Mouse (Mus musculus): ENCODE results near the gene Naif1. TPM values are rescaled to one million over a fixed set of nuclear protein-coding genes. Genes with fewer than 3 reads are reported as not detected.

Gene Naif1
- polyA plus RNA-seq, 1 experiment from 2014 or later = 5.7 TPM

DNA sequence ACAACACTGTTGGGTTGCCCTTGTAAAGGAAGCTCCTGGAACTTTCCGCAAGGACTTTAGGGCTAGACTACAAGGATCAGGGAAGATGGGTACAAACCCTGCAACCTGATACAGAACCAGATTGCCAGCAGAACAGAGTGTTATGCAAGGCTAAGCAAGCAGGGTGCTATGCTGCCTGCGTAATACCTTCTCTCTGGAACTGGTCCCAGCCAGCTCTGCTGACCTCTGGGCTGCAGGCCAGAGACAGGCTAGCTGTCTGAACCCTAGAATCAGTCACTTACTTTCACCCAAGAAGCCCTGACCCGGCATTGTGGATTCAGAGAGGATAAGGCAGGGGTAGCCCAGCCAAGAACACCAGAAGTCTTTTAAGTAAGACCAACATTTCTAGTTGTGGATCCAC, 30.9 kb upstream of the Naif1 start:
- Histone ChIP-seq H3K27ac (no peak overlapping the region), H3K4me2 (no peak overlapping the region), H3K27me3 (replicated peaks) (no peaks in the 10 kb centered on the region), H3K4me3 (no peak overlapping the region), H3K9ac (no peak overlapping the region), H3K36me3 (replicated peaks) (peaks cover 60% of the 10 kb centered on the region), H3K9me3 (no peaks in the 10 kb centered on the region), H3K4me1 (peaks cover 17% of the 10 kb centered on the region)
- ATAC-seq (replicated peaks) = no peak
- 95% methylated on average over 3 of the region's 3 CpGs for WGBS

DNA sequence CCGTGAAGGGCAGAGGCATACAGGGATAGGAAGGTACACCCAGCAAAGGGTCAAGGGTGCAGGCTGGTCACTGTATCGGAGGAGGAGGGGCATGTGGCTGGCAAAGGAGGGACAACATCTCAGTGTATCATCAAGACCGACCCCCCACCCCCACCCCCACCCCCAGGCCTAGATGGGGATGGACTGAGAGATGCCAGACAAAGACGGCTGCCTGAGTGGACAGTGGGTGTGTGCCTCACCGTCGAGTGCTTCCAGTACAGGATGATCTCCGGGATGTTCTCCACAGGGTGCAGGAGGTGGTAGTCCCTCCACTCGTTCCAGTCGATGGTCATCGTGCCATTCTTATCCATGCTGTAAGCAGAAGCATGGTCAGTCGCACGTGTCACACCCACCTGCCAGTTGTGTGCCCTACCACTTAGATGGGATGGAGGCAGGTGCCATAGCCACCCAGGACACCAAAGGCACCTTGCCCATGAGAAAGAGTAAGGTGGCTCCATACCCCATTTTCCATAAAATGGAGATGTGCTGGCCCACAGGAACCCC, 30.1 kb upstream of the Naif1 start:
- no peak for ATAC-seq (replicated peaks)
- Histone ChIP-seq H3K4me2 (no peak overlapping the region), H3K4me1 (peaks cover 24% of the 10 kb centered on the region), H3K9me3 (no peaks in the 10 kb centered on the region), H3K27me3 (replicated peaks) (no peaks in the 10 kb centered on the region), H3K9ac (no peak overlapping the region), H3K27ac (no peak overlapping the region), H3K4me3 (no peak overlapping the region), H3K36me3 (replicated peaks) (peaks cover 56% of the 10 kb centered on the region)
- 91% methylated on average over 12 of the region's 12 CpGs for WGBS

DNA sequence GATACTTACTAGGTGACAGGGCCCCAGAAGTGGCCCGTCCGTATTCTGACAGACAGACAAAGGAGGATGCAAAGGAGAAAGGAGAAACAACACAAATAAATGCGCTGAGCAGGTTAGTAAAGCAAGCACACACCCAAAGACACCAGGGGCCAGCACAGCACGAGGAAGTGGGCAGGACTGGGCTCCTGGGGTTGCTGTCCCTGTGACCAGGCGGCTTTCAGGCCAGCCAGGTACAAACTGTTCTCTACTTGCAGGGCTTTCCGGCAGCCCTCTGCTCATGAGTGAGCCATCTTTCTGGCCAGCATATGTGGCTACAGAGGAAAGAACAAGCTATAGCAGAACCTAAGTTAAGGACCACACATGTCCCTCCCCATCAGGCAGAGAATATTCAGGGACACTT, 29.6 kb upstream of the Naif1 start:
- 85% methylated on average over 6 of the region's 6 CpGs for WGBS
- H3K27me3 ChIP-seq (replicated peaks) = no peaks in the 10 kb centered on the region
- H3K36me3 ChIP-seq (replicated peaks) = peaks cover 51% of the 10 kb centered on the region
- no peak overlapping the region for H3K4me3 ChIP-seq
- no peaks in the 10 kb centered on the region for H3K9me3 ChIP-seq
- H3K4me1 ChIP-seq = peaks cover 24% of the 10 kb centered on the region
- no peak overlapping the region for H3K9ac ChIP-seq
- ATAC-seq (replicated peaks) = no peak
- H3K27ac ChIP-seq = no peak overlapping the region
- H3K4me2 ChIP-seq = no peak overlapping the region

DNA sequence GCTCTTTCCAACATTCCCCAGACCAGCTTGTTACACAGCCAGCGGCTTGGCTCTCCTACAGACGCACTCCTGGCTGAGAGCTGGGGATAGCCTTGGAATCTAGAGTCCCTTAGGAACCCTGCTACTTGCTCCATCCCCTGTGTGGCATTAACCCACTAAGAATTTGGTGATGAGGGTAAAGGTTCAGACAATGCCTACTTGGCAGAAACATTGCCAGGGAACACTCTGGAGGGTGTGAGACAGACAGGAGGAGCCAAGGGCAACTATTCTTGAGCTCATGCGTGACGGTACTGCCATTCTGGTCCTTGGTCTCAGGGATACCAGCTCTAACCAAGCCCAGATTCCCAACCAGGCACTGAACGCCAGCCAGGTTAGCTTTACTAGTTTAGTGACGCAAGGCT, 28.4 kb upstream of the Naif1 start:
- Histone ChIP-seq H3K9me3 (no peaks in the 10 kb centered on the region), H3K27me3 (replicated peaks) (no peaks in the 10 kb centered on the region), H3K9ac (no peak overlapping the region), H3K36me3 (replicated peaks) (peaks cover 41% of the 10 kb centered on the region), H3K4me3 (no peak overlapping the region), H3K4me1 (peaks cover 24% of the 10 kb centered on the region), H3K4me2 (no peak overlapping the region), H3K27ac (no peak overlapping the region)
- ATAC-seq (replicated peaks) = no peak
- whole genome bisulfite sequencing = 94% methylated on average over 6 of the region's 6 CpGs

DNA sequence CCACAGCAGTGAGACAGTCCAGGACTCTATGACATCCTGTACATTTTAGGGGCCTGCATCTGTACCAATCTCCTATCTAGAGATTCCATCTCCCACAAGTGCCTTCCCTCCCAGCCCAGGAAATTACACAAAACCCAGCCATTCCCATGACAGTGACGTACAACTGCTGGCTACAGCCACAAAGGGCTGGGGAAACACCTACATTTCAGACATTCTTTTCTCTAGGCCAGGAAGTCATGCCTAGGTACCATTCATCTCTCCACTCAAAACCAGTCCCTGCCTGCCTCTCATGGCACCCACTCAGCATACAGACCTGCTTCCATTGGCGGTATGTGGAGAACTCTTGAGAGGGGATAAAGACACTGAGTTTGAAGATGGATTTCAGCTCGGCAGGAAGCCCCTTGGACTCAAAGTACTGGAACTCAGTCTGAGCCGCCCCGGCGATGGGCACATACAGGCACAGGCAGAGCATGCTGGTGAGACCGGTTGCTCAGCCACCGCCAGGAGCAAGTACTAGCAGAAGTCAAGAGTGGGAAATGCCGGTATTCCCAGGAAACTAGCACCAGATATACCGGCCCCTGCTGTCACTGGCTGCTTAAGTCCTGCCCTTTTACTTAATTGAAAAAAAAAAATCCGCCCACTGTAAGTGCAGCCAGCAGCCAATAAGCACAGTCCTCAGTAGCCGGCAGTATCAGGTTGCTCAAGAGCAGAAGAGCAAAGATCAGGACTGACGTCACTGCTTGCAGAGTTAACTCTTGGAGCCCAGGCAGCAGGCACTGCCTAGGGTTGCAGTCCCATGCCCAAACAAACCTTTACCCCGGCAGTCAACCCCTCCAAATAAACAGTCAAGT, 26.6 kb upstream of the Naif1 start:
- H3K27ac ChIP-seq = peak overlapping the region; percentile 77
- H3K4me3 ChIP-seq = peak overlapping the region; percentile 38
- WGBS = 4% methylated on average over 14 of the region's 14 CpGs
- peaks cover 23% of the 10 kb centered on the region for H3K36me3 ChIP-seq (replicated peaks)
- peak overlapping the region; percentile 46 for H3K9ac ChIP-seq
- H3K27me3 ChIP-seq (replicated peaks) = no peaks in the 10 kb centered on the region
- ATAC-seq (replicated peaks) = peak; percentile 77
- peak overlapping the region; percentile 56 for H3K4me2 ChIP-seq
- no peaks in the 10 kb centered on the region for H3K9me3 ChIP-seq
- H3K4me1 ChIP-seq = peaks cover 39% of the 10 kb centered on the region

DNA sequence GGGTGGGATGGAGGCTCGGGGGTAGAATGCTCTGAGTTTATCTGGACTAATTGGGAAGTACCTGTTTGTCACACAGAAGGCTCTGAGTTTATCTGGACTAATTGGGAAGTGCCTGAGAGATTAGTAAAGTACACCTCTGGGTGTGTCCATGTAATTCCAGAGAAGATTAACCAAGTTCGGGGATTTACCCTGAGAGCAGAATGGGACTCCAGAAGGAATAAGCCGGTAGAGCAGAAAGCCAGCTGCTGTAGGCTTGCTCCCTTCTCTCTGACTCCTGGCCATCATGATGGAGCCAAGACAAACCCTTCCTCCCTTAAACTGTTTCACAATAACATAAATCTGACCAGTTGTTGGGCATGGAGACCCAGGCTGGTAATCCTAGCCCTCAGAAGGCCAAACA, 25.5 kb upstream of the Naif1 start:
- no peak for ATAC-seq (replicated peaks)
- peak overlapping the region; percentile 77; the same call in 1 of the 2 replicates for H3K27ac ChIP-seq
- H3K4me1 ChIP-seq = peaks cover 50% of the 10 kb centered on the region
- no peaks in the 10 kb centered on the region for H3K27me3 ChIP-seq (replicated peaks)
- no peak overlapping the region for H3K9ac ChIP-seq
- 34% methylated on average over 3 of the region's 3 CpGs for WGBS
- H3K36me3 ChIP-seq (replicated peaks) = peaks cover 12% of the 10 kb centered on the region
- H3K4me2 ChIP-seq = no peak overlapping the region
- no peak overlapping the region for H3K4me3 ChIP-seq
- no peaks in the 10 kb centered on the region for H3K9me3 ChIP-seq

DNA sequence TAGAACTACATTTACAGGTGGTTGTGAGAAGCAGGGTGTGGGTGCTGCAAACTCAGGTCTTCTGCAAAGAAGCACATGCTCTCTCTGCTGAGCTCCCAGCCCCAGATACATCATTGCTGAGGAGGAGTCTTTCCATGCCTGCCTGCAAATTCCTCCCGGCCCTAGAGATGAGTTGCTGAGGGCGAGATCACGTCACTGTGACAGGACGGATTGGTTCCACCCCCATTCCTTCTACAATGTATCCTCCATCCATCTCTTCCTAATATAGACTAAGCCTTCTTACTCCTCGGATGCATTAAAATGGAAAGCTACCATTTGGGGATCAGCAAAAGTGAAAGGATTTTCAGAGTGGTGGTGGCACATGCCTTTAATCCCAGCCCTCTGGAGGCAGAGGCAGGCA, 24.7 kb upstream of the Naif1 start:
- Histone ChIP-seq H3K27ac (no peak overlapping the region), H3K4me2 (no peak overlapping the region), H3K36me3 (replicated peaks) (peaks cover 6% of the 10 kb centered on the region), H3K27me3 (replicated peaks) (no peaks in the 10 kb centered on the region), H3K4me1 (peaks cover 58% of the 10 kb centered on the region), H3K4me3 (no peak overlapping the region), H3K9me3 (no peaks in the 10 kb centered on the region), H3K9ac (no peak overlapping the region)
- 64% methylated on average over 5 of the region's 5 CpGs for WGBS
- ATAC-seq (replicated peaks) = no peak

DNA sequence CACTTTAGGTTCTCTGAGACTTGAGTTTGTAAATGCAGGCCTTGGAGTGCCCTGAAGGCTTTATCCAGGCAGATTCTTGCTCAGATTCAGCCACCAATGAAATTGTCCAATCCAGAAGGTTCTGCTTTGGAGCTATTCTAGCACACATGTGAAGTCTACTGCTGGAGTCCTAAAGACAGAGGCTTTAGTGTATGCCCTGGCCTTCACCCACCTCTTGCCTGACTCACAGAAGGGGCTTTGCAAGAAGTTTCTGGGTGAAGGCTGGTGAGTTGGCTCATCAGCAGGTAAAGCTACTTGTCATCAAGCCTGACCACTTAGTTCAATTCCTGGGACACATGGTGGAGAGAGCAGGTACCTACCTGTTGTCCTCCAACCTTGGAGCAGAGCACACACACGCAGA, 24.1 kb upstream of the Naif1 start:
- no peaks in the 10 kb centered on the region for H3K9me3 ChIP-seq
- 97% methylated on average over 1 of the region's 1 CpGs for WGBS
- 0 out of 2 replicates have a peak, but pooled peaks cover under 1% of the 10 kb centered on the region for H3K36me3 ChIP-seq (replicated peaks)
- ATAC-seq (replicated peaks) = no peak
- no peaks in the 10 kb centered on the region for H3K27me3 ChIP-seq (replicated peaks)
- H3K4me1 ChIP-seq = peaks cover 58% of the 10 kb centered on the region
- H3K27ac ChIP-seq = no peak overlapping the region
- no peak overlapping the region for H3K4me2 ChIP-seq
- H3K4me3 ChIP-seq = no peak overlapping the region
- H3K9ac ChIP-seq = no peak overlapping the region

DNA sequence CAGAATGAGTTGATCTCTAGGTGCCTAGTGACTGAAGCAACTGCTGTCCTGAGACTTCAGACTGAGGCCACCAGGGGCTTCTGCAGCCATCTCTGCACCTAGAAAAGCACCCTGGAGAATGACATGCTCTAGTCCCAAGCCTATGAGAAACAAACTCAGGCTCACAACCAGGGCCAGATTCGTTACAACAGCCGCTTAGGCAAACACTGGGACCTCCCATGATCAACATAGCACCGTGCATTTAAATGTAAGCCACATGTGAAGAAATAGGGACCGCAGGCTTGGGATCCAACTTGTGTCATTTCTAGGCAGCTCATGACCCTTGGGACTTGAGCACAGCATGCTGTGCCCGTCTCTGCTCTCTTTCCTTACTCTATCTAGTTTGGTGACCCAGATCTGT, 22.5 kb upstream of the Naif1 start:
- Histone ChIP-seq H3K4me2 (peak overlapping the region; percentile 81), H3K4me1 (peaks cover 67% of the 10 kb centered on the region), H3K27ac (peak overlapping the region; percentile 80), H3K27me3 (replicated peaks) (no peaks in the 10 kb centered on the region), H3K36me3 (replicated peaks) (no peaks in the 10 kb centered on the region), H3K4me3 (peak overlapping the region; percentile 55), H3K9me3 (no peaks in the 10 kb centered on the region), H3K9ac (0 out of 2 replicates have a peak overlapping the region, but pooled peaks have one; percentile 8)
- no peak for ATAC-seq (replicated peaks)
- 84% methylated on average over 5 of the region's 5 CpGs for WGBS

DNA sequence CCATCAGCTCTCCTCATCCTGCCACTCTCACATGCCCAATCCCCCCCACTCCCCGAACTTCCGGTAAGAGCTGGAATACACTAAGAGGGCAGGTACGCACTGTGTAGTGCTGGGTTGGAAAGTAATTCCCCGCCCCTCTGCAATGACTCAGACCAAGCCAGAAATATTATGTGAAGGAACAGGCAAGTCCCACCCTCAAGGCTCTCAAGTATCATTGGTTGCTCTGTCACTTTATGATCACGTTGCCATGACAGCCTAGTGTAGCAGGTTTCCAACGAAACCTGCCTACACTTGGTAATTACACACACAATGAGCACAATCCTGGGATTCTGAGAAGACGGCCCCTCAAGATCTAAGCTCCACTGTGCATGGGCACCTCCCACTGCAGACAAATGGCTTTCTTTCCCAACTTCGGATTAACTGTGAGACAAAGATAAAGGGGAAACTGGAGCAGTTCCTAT, 22.0 kb upstream of the Naif1 start:
- WGBS = 27% methylated on average over 8 of the region's 8 CpGs
- ATAC-seq (replicated peaks) = peak; percentile 69

DNA sequence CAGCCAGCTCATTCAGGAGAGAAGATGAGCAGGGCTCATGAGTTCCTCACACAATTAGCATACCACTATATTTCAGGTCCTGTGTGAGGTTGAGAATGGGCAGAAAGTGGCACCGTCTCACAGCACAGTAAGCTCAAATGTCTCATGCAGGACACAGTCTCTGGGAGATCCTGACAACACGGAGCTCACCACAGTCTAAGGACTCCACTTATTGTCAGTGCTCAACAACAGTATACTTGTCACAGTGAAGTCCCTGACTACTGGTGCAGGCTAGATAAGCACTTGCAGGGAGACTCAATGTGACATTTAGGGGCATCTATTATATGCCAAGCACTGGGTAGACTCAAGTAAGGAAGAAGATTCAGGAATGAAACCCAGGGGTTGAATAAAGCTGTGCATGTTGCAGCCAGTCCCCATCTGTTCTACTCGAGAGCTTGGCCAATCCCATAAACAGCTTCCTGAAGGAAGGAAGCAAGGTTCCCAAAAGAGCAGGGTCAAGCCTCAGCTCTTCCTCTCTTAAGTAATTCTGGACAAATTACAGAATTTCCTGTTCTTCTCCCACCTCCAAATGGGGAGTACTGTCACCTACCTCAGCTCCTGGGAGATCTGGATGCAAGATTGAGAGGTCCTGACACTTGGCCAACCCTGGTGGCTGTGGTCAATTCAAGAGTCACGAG, 20.9 kb upstream of the Naif1 start:
- Histone ChIP-seq H3K9me3 (no peaks in the 10 kb centered on the region), H3K36me3 (replicated peaks) (no peaks in the 10 kb centered on the region), H3K4me1 (peaks cover 50% of the 10 kb centered on the region), H3K27ac (peak overlapping the region; percentile 80), H3K9ac (peak overlapping the region; percentile 48), H3K4me3 (peak overlapping the region; percentile 55), H3K4me2 (peak overlapping the region; percentile 81), H3K27me3 (replicated peaks) (no peaks in the 10 kb centered on the region)
- ATAC-seq (replicated peaks) = no peak
- WGBS = 59% methylated on average over 4 of the region's 4 CpGs

More for the DNA sequence above, 22.0 kb upstream of the Naif1 start:
- Histone ChIP-seq H3K27ac (peak overlapping the region; percentile 80), H3K9me3 (no peaks in the 10 kb centered on the region), H3K9ac (peak overlapping the region; percentile 48), H3K36me3 (replicated peaks) (no peaks in the 10 kb centered on the region), H3K4me1 (peaks cover 61% of the 10 kb centered on the region), H3K4me3 (peak overlapping the region; percentile 55), H3K27me3 (replicated peaks) (no peaks in the 10 kb centered on the region), H3K4me2 (peak overlapping the region; percentile 81)
